Mouse (Mus musculus): ENCODE data around the gene Gabrd. TPM values are rescaled to one million over a fixed set of nuclear protein-coding genes. Genes with fewer than 3 reads are reported as not detected.

Gabrd gene
- total RNA-seq, 4 experiments from 2014 or later = 0.17 to 0.40 (median 0.24) TPM; not detected in 1

GRCm38 (mm10) chr4:155382752-155383151, 15.2 kb downstream of the Gabrd start:
- DNase-seq = no peak

GRCm38 (mm10) chr4:155381974-155382373, 15.9 kb downstream of the Gabrd start:
- no peak for DNase-seq

GRCm38 (mm10) chr4:155371797-155372735, 25.8 kb downstream of the Gabrd start:
- DNase-seq = no peak

- DNase-seq = no peak
Observed at GRCm38 (mm10) chr4:155370737-155371715, 26.9 kb downstream of the Gabrd start.

- peak; percentile 51 for DNase-seq
Observed at GRCm38 (mm10) chr4:155368684-155369083, 29.2 kb downstream of the Gabrd start.

GRCm38 (mm10) chr4:155367739-155368138, 30.2 kb downstream of the Gabrd start:
- DNase-seq = no peak

- no peak for DNase-seq
Observed at GRCm38 (mm10) chr4:155366784-155367183, 31.1 kb downstream of the Gabrd start.

- DNase-seq = no peak
Observed at GRCm38 (mm10) chr4:155362443-155362842, 35.5 kb downstream of the Gabrd start.

GRCm38 (mm10) chr4:155361303-155361791, 36.6 kb downstream of the Gabrd start, which contains the start of gene Prkcz:
Gene Prkcz (minus strand): TSS chr4:155361361.
- peak; percentile 86 for DNase-seq

GRCm38 (mm10) chr4:155360856-155361255, 37.1 kb downstream of the Gabrd start:
- DNase-seq = no peak

GRCm38 (mm10) chr4:155359560-155360464, 38.1 kb downstream of the Gabrd start:
- DNase-seq = no peak

- no peak for DNase-seq
Observed at GRCm38 (mm10) chr4:155357601-155358000, 40.3 kb downstream of the Gabrd start.

- no peak for DNase-seq
Observed at GRCm38 (mm10) chr4:155356354-155356753, 41.6 kb downstream of the Gabrd start.

- no peak for DNase-seq
Observed at GRCm38 (mm10) chr4:155354546-155354945, 43.4 kb downstream of the Gabrd start.

- no peak for DNase-seq
Observed at GRCm38 (mm10) chr4:155354035-155354434, 43.9 kb downstream of the Gabrd start.

- DNase-seq = no peak
Observed at GRCm38 (mm10) chr4:155352581-155352980, 45.3 kb downstream of the Gabrd start.

GRCm38 (mm10) chr4:155346350-155346749, 51.6 kb downstream of the Gabrd start:
- DNase-seq = no peak

GRCm38 (mm10) chr4:155345608-155345953, 52.3 kb downstream of the Gabrd start:
- peak; percentile 24 for DNase-seq

GRCm38 (mm10) chr4:155344716-155345607, 53.0 kb downstream of the Gabrd start:
- no peak for DNase-seq

GRCm38 (mm10) chr4:155344299-155344600, 53.7 kb downstream of the Gabrd start:
- no peak for DNase-seq
